Mouse (Mus musculus): Measurements from ENCODE around the gene Rassf6.
"Not testable (repeated sequence)": the region's sequence is repeated elsewhere in the genome, so short reads cannot be mapped to it uniquely, and the experiment has no call there.

The Rassf6 gene

GRCm38 (mm10) chr5:90624708-90625425, 15.6 kb downstream of the Rassf6 start:
- DNase-seq (ENCODE audit: extremely low spot score, low read depth, low spot score): no peak

- DNase-seq (ENCODE audit: extremely low spot score, low read depth, low spot score): no peak
Observed at GRCm38 (mm10) chr5:90623209-90623608, 17.2 kb downstream of the Rassf6 start.

- DNase-seq (ENCODE audit: extremely low spot score, low read depth, low spot score): no peak
Observed at GRCm38 (mm10) chr5:90621726-90622125, 18.7 kb downstream of the Rassf6 start.

- no peak for DNase-seq (ENCODE audit: extremely low spot score, low read depth, low spot score)
Observed at GRCm38 (mm10) chr5:90621316-90621715, 19.1 kb downstream of the Rassf6 start.

- DNase-seq (ENCODE audit: extremely low spot score, low read depth, low spot score): no peak
Observed at GRCm38 (mm10) chr5:90617859-90618258, 22.6 kb downstream of the Rassf6 start.

GRCm38 (mm10) chr5:90612751-90613150, 27.7 kb downstream of the Rassf6 start:
- DNase-seq (ENCODE audit: extremely low spot score, low read depth, low spot score): not testable (repeated sequence)

GRCm38 (mm10) chr5:90611996-90612611, 28.4 kb downstream of the Rassf6 start:
- DNase-seq (ENCODE audit: extremely low spot score, low read depth, low spot score): no peak

- DNase-seq (ENCODE audit: extremely low spot score, low read depth, low spot score): no peak
Observed at GRCm38 (mm10) chr5:90611388-90611787, 29.1 kb downstream of the Rassf6 start.

GRCm38 (mm10) chr5:90608906-90609305, 31.6 kb downstream of the Rassf6 start:
- DNase-seq (ENCODE audit: extremely low spot score, low read depth, low spot score): no peak

GRCm38 (mm10) chr5:90603407-90603923, 37.0 kb downstream of the Rassf6 start:
- DNase-seq (ENCODE audit: extremely low spot score, low read depth, low spot score): no peak

- DNase-seq (ENCODE audit: extremely low spot score, low read depth, low spot score): peak; percentile 44
Observed at GRCm38 (mm10) chr5:90601469-90601868, 39.0 kb downstream of the Rassf6 start.

- DNase-seq (ENCODE audit: extremely low spot score, low read depth, low spot score): no peak
Observed at GRCm38 (mm10) chr5:90596155-90596554, 44.3 kb downstream of the Rassf6 start.

- DNase-seq (ENCODE audit: extremely low spot score, low read depth, low spot score): no peak
Observed at GRCm38 (mm10) chr5:90594945-90595344, 45.5 kb downstream of the Rassf6 start.

GRCm38 (mm10) chr5:90591936-90592335, 48.5 kb downstream of the Rassf6 start:
- DNase-seq (ENCODE audit: extremely low spot score, low read depth, low spot score): no peak

GRCm38 (mm10) chr5:90590676-90591075, 49.8 kb downstream of the Rassf6 start:
- DNase-seq (ENCODE audit: extremely low spot score, low read depth, low spot score): no peak

GRCm38 (mm10) chr5:90588708-90589595, 51.5 kb downstream of the Rassf6 start:
- DNase-seq (ENCODE audit: extremely low spot score, low read depth, low spot score): peak; percentile 52

- DNase-seq (ENCODE audit: extremely low spot score, low read depth, low spot score): no peak
Observed at GRCm38 (mm10) chr5:90588104-90588503, 52.4 kb downstream of the Rassf6 start.

GRCm38 (mm10) chr5:90586511-90586910, 53.9 kb downstream of the Rassf6 start:
- DNase-seq (ENCODE audit: extremely low spot score, low read depth, low spot score): no peak

GRCm38 (mm10) chr5:90584799-90585198, 55.7 kb downstream of the Rassf6 start:
- no peak for DNase-seq (ENCODE audit: extremely low spot score, low read depth, low spot score)

- no peak for DNase-seq (ENCODE audit: extremely low spot score, low read depth, low spot score)
Observed at GRCm38 (mm10) chr5:90582179-90582578, 58.3 kb downstream of the Rassf6 start.

GRCm38 (mm10) chr5:90579556-90579955, 60.9 kb downstream of the Rassf6 start:
- no peak for DNase-seq (ENCODE audit: extremely low spot score, low read depth, low spot score)
